In genomic region chr10:12424944-12425343, GRCm38 (mm10) we compare ENCODE assay signal across 26 mouse cellular contexts.
A peak's percentile ranks its signal among the peaks of the same experiment; 100 is the strongest.
DNase-seq lines count a peak whose midpoint lies in the region; ATAC-seq and TF ChIP-seq lines count a peak whose summit lies in the region.
"Had no signal": no experiment of that assay in that cellular context is flagged by ENCODE, and none has a peak within 500 bp of the region (broad histone marks: within the 10 kb centered on the region; RNA-seq: fewer than 3 reads in every experiment).

No protein-coding gene starts in this region.

- TF ChIP-seq CTCF in MEL (IDR thresholded peaks at IDR 0.05 in 2 of 3, conservative IDR thresholded peaks at IDR 0.05 in 1 of 3; ENCODE audit: control insufficient read depth in 1 of 3, insufficient read depth in 1 of 3, low read depth in 2 of 3, low read length in 3 of 3, poor library complexity in 1 of 3, severe bottlenecking in 1 of 3), result no peak

- DNase-seq in MEL (ENCODE audit: low read depth, low spot score), result peak; percentile 73
- no peak for DNase-seq in midbrain, embryonic 11.5 days (ENCODE audit: low spot score, missing footprints)
- DNase-seq in adrenal gland, postnatal 36 days, result no peak
- no peak for DNase-seq in right cerebral cortex, adult 18-20 months
- DNase-seq: adrenal gland, adult 8-10 months; adrenal gland, postnatal 14 days; B cell, adult 2 months; cerebellum, adult 11 months; cerebellum, adult 18-20 months; cerebellum, adult 8-10 months; cerebellum, adult 9-11 months; cerebellum, postnatal 14 days; cerebellum, postnatal 36 days; forebrain, postnatal 0 days had no signal

- peaks cover 0 to 11% of the 10 kb centered on the region in 2 experiments; a peak in 2 of 4 replicates for H3K36me3 ChIP-seq in MEL (ENCODE audit: control insufficient read depth in 1 of 2, insufficient read depth in 2 of 2, low read length in 2 of 2)
- no peaks in the 10 kb centered on the region for H3K36me3 ChIP-seq in midbrain, embryonic 11.5 days (ENCODE audit: control insufficient read depth, insufficient read depth, low read length)
- H3K36me3 ChIP-seq: embryonic facial prominence, embryonic 10.5 days; embryonic facial prominence, embryonic 12.5 days; forebrain, embryonic 15.5 days had no signal

- H3K9ac ChIP-seq in MEL (ENCODE audit: control insufficient read depth, low read depth, low read length, poor library complexity, severe bottlenecking), result no peak overlapping the region
- no peak overlapping the region for H3K9ac ChIP-seq in midbrain, embryonic 11.5 days (ENCODE audit: low read length)
- H3K9ac ChIP-seq: embryonic facial prominence, embryonic 12.5 days; forebrain, embryonic 13.5 days; forebrain, embryonic 15.5 days; forebrain, postnatal 0 days had no signal

- TF ChIP-seq RAD21 in MEL (IDR thresholded peaks at IDR 0.05; ENCODE audit: low read depth, low read length), result no peak

- H3K4me3 ChIP-seq in MEL (ENCODE audit: control insufficient read depth in 1 of 2, insufficient read depth in 1 of 2, low read depth in 2 of 2, low read length in 2 of 2), result peak overlapping the region in 1 of 2 experiments; percentile 18; a peak in 2 of 4 replicates
- H3K4me3 ChIP-seq in midbrain, embryonic 11.5 days (ENCODE audit: low read depth, low read length), result no peak overlapping the region
- H3K4me3 ChIP-seq: embryonic facial prominence, embryonic 10.5 days; embryonic facial prominence, embryonic 12.5 days; erythroblast, embryonic 14.5 days; forebrain, embryonic 13.5 days; forebrain, embryonic 15.5 days had no signal

- ATAC-seq in common myeloid progenitor, adult 5-6 weeks (replicated peaks; ENCODE audit: low read depth, poor library complexity, severe bottlenecking), result peak; percentile 69
- peak; percentile 34; the same call in 1 of the 2 replicates for ATAC-seq in megakaryocyte progenitor cell, adult 5-6 weeks (replicated peaks; ENCODE audit: poor library complexity)
- ATAC-seq in midbrain, embryonic 11.5 days (ENCODE audit: low FRiP score), result no peak
- ATAC-seq: activated CD4-positive, CD25-positive, alpha-beta regulatory T cell, adult 4 months; CD4-positive, CD25-positive, alpha-beta regulatory T cell, adult 4 months; forebrain, embryonic 13.5 days; forebrain, embryonic 15.5 days; forebrain, postnatal 0 days had no signal

- 91% methylated on average over 2 of the region's 2 CpGs for WGBS in midbrain, embryonic 11.5 days

- TF ChIP-seq POLR2A in MEL (IDR thresholded peaks at IDR 0.05; ENCODE audit: control insufficient read depth in 1 of 2, insufficient read depth in 1 of 2, low read depth in 1 of 2, low read length in 2 of 2, poor library complexity in 1 of 2), result no peak

- H3K27ac ChIP-seq in MEL (ENCODE audit: control insufficient read depth, low read depth, low read length), result peak overlapping the region; percentile 63; the same call in 1 of the 2 replicates
- H3K27ac ChIP-seq in midbrain, embryonic 11.5 days (ENCODE audit: low read depth, low read length), result no peak overlapping the region
- H3K27ac ChIP-seq: embryonic facial prominence, embryonic 10.5 days; embryonic facial prominence, embryonic 12.5 days; forebrain, embryonic 13.5 days; forebrain, embryonic 15.5 days had no signal

- no peaks in the 10 kb centered on the region for H3K79me2 ChIP-seq in MEL (ENCODE audit: control insufficient read depth, insufficient read depth, low read length, poor library complexity)

- no peaks in the 10 kb centered on the region for H3K9me3 ChIP-seq in MEL (replicated peaks; ENCODE audit: insufficient read depth, low read length)
- H3K9me3 ChIP-seq in midbrain, embryonic 11.5 days (ENCODE audit: control insufficient read depth, low read length), result no peaks in the 10 kb centered on the region
- H3K9me3 ChIP-seq: embryonic facial prominence, embryonic 10.5 days; embryonic facial prominence, embryonic 12.5 days; forebrain, embryonic 13.5 days; forebrain, embryonic 15.5 days; G1E had no signal

- H3K4me1 ChIP-seq in MEL (ENCODE audit: control insufficient read depth in 1 of 2, insufficient read depth in 2 of 2, low read length in 2 of 2), result peaks cover 6 to 18% of the 10 kb centered on the region in 2 experiments; a peak in 3 of 4 replicates
- H3K4me1 ChIP-seq in midbrain, embryonic 11.5 days (ENCODE audit: control insufficient read depth, insufficient read depth, low read length), result no peaks in the 10 kb centered on the region
- H3K4me1 ChIP-seq: embryonic facial prominence, embryonic 10.5 days; embryonic facial prominence, embryonic 12.5 days; forebrain, embryonic 13.5 days had no signal

- no peak overlapping the region for H3K4me2 ChIP-seq in midbrain, embryonic 11.5 days
- H3K4me2 ChIP-seq: embryonic facial prominence, embryonic 12.5 days; forebrain, embryonic 13.5 days; forebrain, embryonic 15.5 days had no signal

- H3K27me3 ChIP-seq in MEL (ENCODE audit: control insufficient read depth in 1 of 2, insufficient read depth in 2 of 2, low read length in 2 of 2), result no peaks in the 10 kb centered on the region
- no peaks in the 10 kb centered on the region for H3K27me3 ChIP-seq in midbrain, embryonic 11.5 days (ENCODE audit: control insufficient read depth, insufficient read depth, low read length)
- H3K27me3 ChIP-seq: CH12.LX; embryonic facial prominence, embryonic 12.5 days; forebrain, embryonic 13.5 days; forebrain, embryonic 15.5 days; Patski had no signal

- TF ChIP-seq EP300 in MEL (IDR thresholded peaks at IDR 0.05; ENCODE audit: low read depth in 1 of 2, low read length in 2 of 2), result peak; percentile 47 to 68; a peak in 3 of 4 replicates

TF ChIP-seq in MEL, 35 proteins besides CTCF, POLR2A, EP300 and RAD21:
- TF ChIP-seq ETS1 (IDR thresholded peaks at IDR 0.05; ENCODE audit: low read depth, low read length) (peak; percentile 50), GATA1 (IDR thresholded peaks at IDR 0.05; ENCODE audit: low read depth, low read length) (0 out of 2 replicates have a peak, but pooled peaks have one; percentile 25), POLR2AphosphoS5 (IDR thresholded peaks at IDR 0.05; ENCODE audit: borderline replicate concordance, low read depth, low read length) (no peak), TCF12 (IDR thresholded peaks at IDR 0.05; ENCODE audit: low read depth, low read length) (0 out of 2 replicates have a peak, but pooled peaks have one; percentile 31)
